Comparison of ENCODE assay signal across 8 mouse cellular contexts in genomic region chr4:129743010-129743390, GRCm38 (mm10). TPM values are rescaled to one million over a fixed set of nuclear protein-coding genes. Genes with fewer than 3 reads are reported as not detected.
DNase-seq lines count a peak whose midpoint lies in the region; ATAC-seq and TF ChIP-seq lines count a peak whose summit lies in the region.

No protein-coding gene starts in this region.

- H3K27me3 ChIP-seq in heart, embryonic 15.5 days: no peaks in the 10 kb centered on the region
- no peaks in the 10 kb centered on the region for H3K27me3 ChIP-seq in liver, embryonic 12.5 days (replicated peaks)
- no peaks in the 10 kb centered on the region for H3K27me3 ChIP-seq in stomach, embryonic 16.5 days (ENCODE audit: control insufficient read depth, insufficient read depth, low read length)

- peaks cover 21% of the 10 kb centered on the region for H3K4me1 ChIP-seq in heart, embryonic 15.5 days (replicated peaks)
- H3K4me1 ChIP-seq in liver, embryonic 12.5 days: peaks cover 44% of the 10 kb centered on the region
- H3K4me1 ChIP-seq in stomach, embryonic 16.5 days (ENCODE audit: control insufficient read depth, insufficient read depth, low read length): peaks cover 18% of the 10 kb centered on the region

- no peak for TF ChIP-seq CTCF in gastrocnemius, adult 2 months (IDR thresholded peaks at IDR 0.05)

- peak overlapping the region; percentile 98 for H3K27ac ChIP-seq in gastrocnemius, adult 2 months
- H3K27ac ChIP-seq in heart, embryonic 15.5 days: peak overlapping the region; percentile 99
- peak overlapping the region; percentile 92 for H3K27ac ChIP-seq in liver, embryonic 12.5 days
- H3K27ac ChIP-seq in stomach, embryonic 16.5 days (ENCODE audit: low read length): peak overlapping the region; percentile 99

- WGBS in heart, embryonic 15.5 days: 6% methylated on average over 7 of the region's 7 CpGs
- 9% methylated on average over 7 of the region's 7 CpGs for WGBS in liver, embryonic 12.5 days (ENCODE audit: insufficient replicate concordance)
- WGBS in stomach, embryonic 16.5 days: 8% methylated on average over 7 of the region's 7 CpGs

- peak overlapping the region; percentile 76 for H3K9ac ChIP-seq in heart, embryonic 15.5 days
- peak overlapping the region; percentile 99 for H3K9ac ChIP-seq in liver, embryonic 12.5 days
- peak overlapping the region; percentile 91 for H3K9ac ChIP-seq in stomach, embryonic 16.5 days (ENCODE audit: low read length)

- peak; percentile 19 for DNase-seq in gastrocnemius, adult 2 months
- DNase-seq in gastrocnemius, adult 18-20 months (ENCODE audit: low spot score): no peak
- DNase-seq in urinary bladder, postnatal 14 days (ENCODE audit: low spot score): peak; percentile 32
- DNase-seq in urinary bladder, adult 18-20 months (ENCODE audit: low spot score in 2 of 2): no peak
- no peak for DNase-seq in urinary bladder, adult 2 months (ENCODE audit: low spot score)

- no peaks in the 10 kb centered on the region for H3K9me3 ChIP-seq in heart, embryonic 15.5 days (replicated peaks)
- H3K9me3 ChIP-seq in liver, embryonic 12.5 days (replicated peaks): no peaks in the 10 kb centered on the region
- H3K9me3 ChIP-seq in stomach, embryonic 16.5 days (replicated peaks; ENCODE audit: control insufficient read depth, low read length): no peaks in the 10 kb centered on the region

- intact Hi-C loops in gastrocnemius, adult 2 months (cut with DNase I): loop anchor here (5.0 kb wide), 1 partner anchor 79 kb away; no protein-coding TSS in a partner anchor

- peak overlapping the region; percentile 86 for H3K4me3 ChIP-seq in gastrocnemius, adult 2 months
- peak overlapping the region; percentile 89 for H3K4me3 ChIP-seq in heart, embryonic 15.5 days
- H3K4me3 ChIP-seq in liver, embryonic 12.5 days: peak overlapping the region; percentile 100
- peak overlapping the region; percentile 88 for H3K4me3 ChIP-seq in stomach, embryonic 16.5 days (replicated peaks; ENCODE audit: low read length)

- ATAC-seq in heart, embryonic 15.5 days (replicated peaks; ENCODE audit: insufficient number of reproducible peaks, insufficient read depth, low FRiP score, low read depth): no peak
- ATAC-seq in liver, embryonic 12.5 days: no peak
- ATAC-seq in stomach, embryonic 16.5 days (ENCODE audit: insufficient read depth, low FRiP score): no peak

- no peaks in the 10 kb centered on the region for H3K36me3 ChIP-seq in heart, embryonic 15.5 days
- H3K36me3 ChIP-seq in liver, embryonic 12.5 days: peaks cover 14% of the 10 kb centered on the region
- H3K36me3 ChIP-seq in stomach, embryonic 16.5 days (ENCODE audit: control insufficient read depth, insufficient read depth, low read length): no peaks in the 10 kb centered on the region

- peak overlapping the region; percentile 71 for H3K4me2 ChIP-seq in heart, embryonic 15.5 days
- H3K4me2 ChIP-seq in liver, embryonic 12.5 days: peak overlapping the region; percentile 82
- peak overlapping the region; percentile 75 for H3K4me2 ChIP-seq in stomach, embryonic 16.5 days (ENCODE audit: low read depth, low read length)

RNA-seq across cellular contexts. Expression of gene Khdrbs1, which starts 0.9 kb away (rescaled TPM):
- 10 to 100 TPM; 24.3 to 27.0 TPM for total RNA-seq in gastrocnemius, adult 2 months (2021)
- 10 to 100 TPM; 22.7 to 24.3 TPM for total RNA-seq in gastrocnemius, adult 18-20 months (2021)
- polyA plus RNA-seq in heart, embryonic 15.5 days (2015; fragmentation: Nextera tagmentation; extraction: Ambion mirVana): 64.8 and 73.1 TPM in 2 replicates
- polyA plus RNA-seq in liver, embryonic 12.5 days (2016; fragmentation: Nextera tagmentation; extraction: Ambion mirVana): 59.4 and 60.2 TPM in 2 replicates
- polyA plus RNA-seq in stomach, embryonic 16.5 days (2015; fragmentation: Nextera tagmentation; extraction: Ambion mirVana): 52.8 and 54.5 TPM in 2 replicates
- polyA plus RNA-seq in urinary bladder, adult 2 months (2012; rRNA removed): 21.7 and 39.0 TPM in 2 replicates

RNA-seq across cellular contexts. Expression of gene Tmem39b, which starts 46.4 kb away (rescaled TPM):
- 1 to 10 TPM; 3.1 to 4.4 TPM for total RNA-seq in gastrocnemius, adult 2 months (2021)
- 1 to 10 TPM; 3.0 to 3.9 TPM for total RNA-seq in gastrocnemius, adult 18-20 months (2021)
- 6.1 and 7.4 TPM in 2 replicates for polyA plus RNA-seq in heart, embryonic 15.5 days (2015; fragmentation: Nextera tagmentation; extraction: Ambion mirVana)
- 4.9 and 6.0 TPM in 2 replicates for polyA plus RNA-seq in liver, embryonic 12.5 days (2016; fragmentation: Nextera tagmentation; extraction: Ambion mirVana)
- polyA plus RNA-seq in stomach, embryonic 16.5 days (2015; fragmentation: Nextera tagmentation; extraction: Ambion mirVana): 11.7 and 13.9 TPM in 2 replicates
- 16.6 and 19.9 TPM in 2 replicates for polyA plus RNA-seq in urinary bladder, adult 2 months (2012; rRNA removed)

Comparison
In these comparisons a context has a peak if more than half of its experiments do, and no peak if none do; other contexts are left out.
1. DNase-seq: peak in gastrocnemius, adult 2 months (single experiment) and urinary bladder, postnatal 14 days (single experiment); none in gastrocnemius, adult 18-20 months (single experiment), urinary bladder, adult 18-20 months (0 of 2) and urinary bladder, adult 2 months (single experiment).
2. Peak in every context shown above with its lines, with median percentiles within 50 percentile points of each other: H3K27ac ChIP-seq, H3K4me3 ChIP-seq, H3K4me2 ChIP-seq and H3K9ac ChIP-seq.